Mouse (Mus musculus): Measurements from ENCODE around the gene Alpl.

Gene Alpl

DNA sequence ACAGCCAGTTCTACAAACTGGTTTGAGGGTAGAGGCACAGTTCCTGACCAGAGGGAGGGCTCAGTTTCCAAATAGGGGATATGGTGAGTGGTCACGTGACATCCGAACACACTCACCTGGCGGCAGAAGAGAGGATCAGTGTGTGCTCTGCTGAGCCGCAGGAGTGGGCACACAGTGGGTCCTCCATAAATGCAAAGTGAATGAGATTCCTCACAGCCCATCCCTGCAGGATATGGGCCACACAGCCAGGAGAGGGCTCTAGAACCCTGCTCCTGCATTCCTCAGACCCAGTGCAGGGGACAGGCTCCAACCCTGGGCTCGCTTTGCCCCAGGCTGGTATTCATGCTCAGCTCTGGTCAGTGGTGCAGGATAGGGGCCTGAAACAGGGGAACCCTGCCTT, 62.7 kb downstream of the Alpl start:
- no peak for DNase-seq (ENCODE audit: low spot score)

GRCm38 (mm10) chr4:137732962-137733361, 63.2 kb downstream of the Alpl start:
- DNase-seq (ENCODE audit: low spot score): no peak

DNA sequence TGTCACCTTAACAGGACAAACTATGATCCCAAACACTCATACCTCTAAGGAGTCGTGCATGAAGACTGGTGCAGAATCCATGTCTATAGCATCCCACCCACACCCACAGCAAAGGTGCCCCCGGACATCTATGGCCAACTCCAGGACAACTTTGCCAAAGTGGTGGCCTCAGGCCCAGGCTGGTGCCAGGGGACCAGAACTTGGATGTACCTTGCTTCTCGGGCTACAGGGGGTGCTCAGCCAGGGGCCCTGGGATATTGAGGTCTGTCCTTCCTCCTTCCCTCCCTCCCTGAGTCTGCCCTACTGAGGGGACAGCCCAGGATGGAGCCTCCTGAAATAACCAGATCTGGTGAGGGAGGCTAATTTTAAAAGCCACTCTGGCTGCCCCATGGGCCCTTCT, 63.8 kb downstream of the Alpl start:
- no peak for DNase-seq (ENCODE audit: low spot score)

- DNase-seq (ENCODE audit: low spot score): no peak
Measured at GRCm38 (mm10) chr4:137731891-137732290, 64.3 kb downstream of the Alpl start.

DNA sequence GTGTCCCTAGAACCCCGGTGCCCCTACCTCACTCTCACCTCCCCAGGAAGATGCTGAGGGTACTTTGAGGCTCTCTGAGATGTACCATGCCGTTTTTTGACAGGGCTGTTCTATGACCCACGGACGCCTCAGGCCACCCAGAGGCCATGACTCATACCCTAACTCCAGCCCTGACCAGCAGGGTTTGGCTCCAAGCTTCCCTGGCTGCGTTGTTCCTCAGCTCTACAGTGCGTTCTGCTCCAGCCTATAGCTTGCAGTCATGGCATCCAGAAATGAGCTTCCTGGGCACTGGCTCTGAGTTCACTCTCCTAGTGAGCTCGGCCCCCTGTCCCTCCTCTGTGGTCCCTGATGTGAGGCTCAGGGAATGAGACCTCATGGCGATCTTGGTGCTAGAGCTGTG, 65.4 kb downstream of the Alpl start:
- DNase-seq (ENCODE audit: low spot score): no peak

DNA sequence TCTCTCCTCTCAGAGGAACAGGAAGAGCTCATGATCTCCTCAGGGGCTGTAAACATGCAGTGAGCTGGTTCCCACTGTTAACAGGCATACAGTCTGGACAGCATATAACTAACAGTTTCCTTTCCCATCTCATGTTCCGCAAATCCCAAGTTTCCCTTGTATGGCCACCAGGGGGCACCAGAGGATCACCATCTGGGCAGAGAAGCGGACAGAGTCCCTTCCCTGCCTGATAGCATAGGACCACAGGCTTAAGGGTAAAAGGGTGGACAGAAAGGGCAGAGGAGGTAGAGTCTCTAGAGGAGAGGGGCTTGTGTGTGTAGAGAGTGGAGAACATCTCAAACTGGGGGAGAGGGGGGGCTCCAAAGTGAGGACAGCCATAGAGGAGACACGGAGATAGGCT, 66.0 kb downstream of the Alpl start:
- DNase-seq (ENCODE audit: low spot score): peak; percentile 94

DNA sequence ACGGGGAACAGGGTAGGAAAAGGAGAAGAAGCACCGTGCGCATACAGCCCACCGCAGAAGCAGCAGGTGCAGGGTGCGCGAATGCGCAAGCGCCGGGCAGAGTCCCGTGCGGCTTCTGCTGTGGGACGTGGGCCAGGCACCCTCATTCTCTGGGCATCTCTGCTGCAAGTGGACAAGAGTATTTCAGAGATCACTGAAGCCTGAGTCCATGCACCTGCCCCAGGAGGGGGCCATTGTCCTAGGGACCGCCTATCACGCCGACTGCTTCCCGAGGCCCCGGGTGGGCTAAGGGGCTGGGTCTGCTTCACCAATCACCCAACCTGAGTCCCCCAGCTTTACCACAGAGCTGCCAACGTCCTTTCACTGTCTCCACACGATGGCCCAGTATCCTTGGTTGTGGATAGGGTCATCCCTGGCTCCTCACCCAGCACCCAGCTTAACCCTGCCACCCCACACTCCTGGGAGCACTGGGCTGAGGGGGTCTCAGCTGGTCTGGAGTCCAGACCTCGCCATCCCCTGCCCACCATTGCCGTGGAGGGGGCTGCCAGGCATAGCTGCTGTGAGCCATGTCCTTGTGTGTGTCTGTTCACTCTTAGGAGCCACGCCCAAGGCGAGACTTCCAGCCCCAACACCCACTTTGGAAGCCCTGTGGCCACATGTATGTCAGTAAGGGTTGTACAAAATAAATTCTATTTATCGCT, 66.9 kb downstream of the Alpl start:
- DNase-seq (ENCODE audit: low spot score): no peak

DNA sequence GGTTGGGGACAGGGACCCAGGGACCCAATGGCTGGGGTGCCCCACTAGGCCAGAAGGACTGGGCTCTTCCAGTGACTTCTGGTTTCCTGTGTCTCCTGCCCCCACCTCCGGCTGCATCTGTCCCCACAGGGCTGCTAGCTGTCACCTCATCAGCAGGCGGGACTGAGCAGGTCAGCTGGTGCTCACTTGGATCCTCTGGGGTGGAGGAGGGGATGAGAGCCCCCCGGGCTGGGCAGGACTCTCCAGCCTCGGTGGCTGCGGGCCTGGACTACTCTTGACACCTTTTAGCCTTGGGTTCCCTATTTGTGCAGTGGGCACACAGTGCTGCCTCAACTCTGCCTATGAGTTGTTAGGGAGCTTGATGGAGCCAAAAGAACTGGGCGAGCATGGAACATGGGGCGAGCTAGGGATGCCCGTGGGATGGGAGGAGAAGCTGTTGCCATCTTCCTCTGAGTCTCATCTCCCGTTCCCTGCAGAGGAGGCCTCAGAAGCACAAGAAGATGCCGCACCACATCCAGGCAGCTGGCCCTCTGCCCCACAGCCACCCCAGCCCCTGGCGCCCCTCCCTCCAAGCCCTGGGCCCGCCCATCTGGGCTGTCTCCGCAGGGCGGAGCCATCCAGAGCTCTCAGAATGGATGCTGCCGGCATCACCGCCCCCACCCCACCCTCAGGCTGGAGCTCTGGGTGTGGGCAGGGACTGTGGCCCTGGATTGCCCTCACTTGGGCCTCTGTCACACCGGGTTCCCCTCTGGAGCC, 67.6 kb downstream of the Alpl start:
- peak; percentile 51 for DNase-seq (ENCODE audit: low spot score)

GRCm38 (mm10) chr4:137727506-137728187, 68.5 kb downstream of the Alpl start:
- DNase-seq (ENCODE audit: low spot score): peak; percentile 56

GRCm38 (mm10) chr4:137726739-137727505, 69.3 kb downstream of the Alpl start:
- DNase-seq (ENCODE audit: low spot score): no peak

DNA sequence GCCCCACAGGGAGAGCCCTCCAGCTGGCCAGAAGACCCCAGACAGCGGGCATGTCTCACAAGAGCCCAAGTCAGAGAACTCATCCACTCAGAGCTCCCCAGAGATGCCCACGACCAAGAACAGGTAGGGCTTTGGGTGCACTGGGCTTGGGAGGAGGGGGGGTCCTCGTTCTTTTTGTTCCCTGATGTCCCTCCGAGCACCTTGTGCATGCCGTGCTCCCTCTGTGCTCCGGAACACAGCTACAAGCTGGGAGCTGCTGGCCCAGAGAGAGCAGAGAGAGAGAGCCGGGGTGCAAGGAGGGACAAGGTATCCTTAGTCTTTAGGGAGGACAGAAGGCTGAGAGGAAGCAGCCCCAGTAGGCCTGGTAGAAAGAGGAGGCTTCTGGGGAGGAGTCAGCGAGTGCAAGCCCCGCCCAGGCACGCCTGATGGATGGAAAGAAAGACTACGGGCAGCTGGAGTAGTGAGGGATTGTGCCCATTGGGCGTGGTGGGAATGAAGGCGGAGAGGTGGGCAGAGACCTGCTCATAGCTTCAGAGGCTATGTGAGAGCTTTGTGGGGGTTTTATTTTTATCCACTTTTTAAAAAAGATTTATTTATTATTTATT, 70.5 kb downstream of the Alpl start:
- no peak for DNase-seq (ENCODE audit: low spot score)

- peak; percentile 51 for DNase-seq (ENCODE audit: low spot score)
Measured at GRCm38 (mm10) chr4:137724766-137725165, 71.4 kb downstream of the Alpl start.

DNA sequence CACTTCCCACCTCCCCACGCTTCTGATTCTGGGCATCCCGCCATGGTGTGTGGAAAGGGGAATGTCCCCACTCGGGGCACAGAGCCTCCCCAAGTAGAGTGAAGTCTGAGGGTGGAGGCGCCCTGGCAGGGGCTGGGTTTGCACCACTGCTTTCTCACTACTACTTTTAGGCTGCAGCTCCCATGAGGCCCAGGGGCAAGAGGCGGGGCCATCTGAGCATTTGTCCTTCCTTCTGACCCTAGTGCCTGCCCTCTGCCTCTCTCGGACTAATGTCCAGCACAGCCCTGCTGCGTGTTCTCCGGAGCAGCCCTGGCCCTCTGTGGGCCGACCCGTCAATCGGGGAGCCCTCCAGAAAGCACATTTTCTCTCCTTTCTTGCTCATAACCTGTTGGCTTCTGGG, 72.0 kb downstream of the Alpl start:
- peak; percentile 61 for DNase-seq (ENCODE audit: low spot score)

GRCm38 (mm10) chr4:137723527-137723926, 72.7 kb downstream of the Alpl start:
- no peak for DNase-seq (ENCODE audit: low spot score)

DNA sequence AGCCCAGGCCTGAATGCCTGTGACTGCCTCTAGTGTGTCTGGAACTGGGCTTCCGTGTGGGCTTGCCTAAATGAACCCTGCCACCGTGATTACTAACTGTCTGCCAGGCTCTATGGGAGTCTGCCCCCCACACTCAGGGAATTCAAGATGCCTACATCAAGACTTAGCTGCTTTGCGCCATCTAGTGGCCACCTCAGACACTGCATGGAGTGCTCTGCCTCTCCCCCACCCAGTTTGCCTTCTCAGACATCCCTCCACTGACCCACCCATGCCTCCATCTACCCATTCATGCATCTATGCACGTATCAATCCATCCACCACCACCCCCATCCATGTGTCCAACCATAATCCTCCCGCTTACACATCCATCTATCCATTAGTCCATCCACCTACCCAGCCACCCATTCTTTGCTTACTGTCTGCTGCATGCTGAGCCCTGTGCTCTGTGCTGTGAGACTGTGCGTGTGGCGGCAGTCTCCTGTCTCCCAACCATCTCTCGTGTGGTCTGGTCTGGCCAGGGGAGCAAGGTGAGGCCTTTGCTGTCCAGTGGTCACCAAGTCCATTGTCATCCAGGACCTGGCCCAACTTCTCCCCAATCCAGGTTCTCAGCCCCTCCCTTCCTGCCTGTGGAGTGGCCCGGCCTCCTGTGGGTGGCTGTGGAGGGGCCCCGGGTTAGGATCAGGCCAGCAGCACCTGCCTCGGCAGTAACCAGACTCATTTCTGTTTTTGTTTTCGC, 73.3 kb downstream of the Alpl start:
- peak; percentile 92 for DNase-seq (ENCODE audit: low spot score)

DNA sequence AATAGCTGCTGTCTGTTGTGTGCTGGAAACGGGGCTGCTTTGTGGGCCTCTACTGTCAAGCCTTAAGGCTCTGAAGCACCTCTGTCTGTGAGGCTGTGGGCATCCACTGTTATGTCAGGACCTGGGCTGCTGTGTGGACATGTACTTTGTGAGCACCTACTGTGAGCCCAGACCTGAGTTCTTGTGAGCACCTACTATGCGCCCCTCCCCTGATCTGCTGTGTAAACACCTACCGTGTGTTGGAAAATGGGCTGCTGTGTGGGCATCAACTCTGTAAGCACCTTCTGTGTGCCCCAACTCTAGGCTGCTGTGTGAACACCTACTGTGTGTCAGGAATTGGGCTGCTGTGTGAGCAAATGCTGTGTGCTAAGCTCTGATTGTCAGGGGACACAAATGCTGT, 74.0 kb downstream of the Alpl start:
- no peak for DNase-seq (ENCODE audit: low spot score)

GRCm38 (mm10) chr4:137721563-137721962, 74.6 kb downstream of the Alpl start:
- no peak for DNase-seq (ENCODE audit: low spot score)

DNA sequence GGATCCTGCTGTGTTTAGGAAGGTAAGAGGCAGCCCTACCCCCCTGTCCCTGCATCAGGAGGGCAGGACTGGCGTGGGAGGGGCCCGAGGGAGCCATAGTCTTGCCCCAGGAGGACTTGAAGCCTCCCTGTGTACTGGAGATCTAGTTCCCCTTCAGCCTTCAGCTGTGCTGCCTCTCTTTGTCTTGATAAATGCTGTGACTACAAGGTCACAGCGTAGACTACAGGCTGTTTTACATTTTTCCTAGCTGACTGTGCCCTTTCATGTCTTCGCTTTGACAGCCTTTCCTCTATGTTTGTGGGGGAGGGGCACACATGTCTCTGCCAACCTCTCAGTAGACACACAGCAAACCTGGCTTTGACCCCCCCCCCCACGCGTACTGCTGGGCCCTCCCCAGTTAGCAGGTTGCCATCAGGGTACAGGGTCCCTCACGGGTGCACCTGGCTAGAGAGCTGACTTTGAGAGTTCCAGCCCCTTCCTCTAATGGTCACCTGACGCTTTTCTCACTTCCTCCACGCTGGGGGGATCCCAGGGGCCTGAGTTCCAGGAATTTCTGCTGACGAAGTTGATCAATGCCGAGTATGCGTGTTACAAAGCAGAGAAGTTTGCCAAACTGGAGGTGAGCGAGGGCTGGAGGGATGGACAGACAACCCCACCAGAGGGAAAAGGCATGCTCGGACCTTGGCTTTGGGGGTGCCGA, 76.7 kb downstream of the Alpl start:
- peak; percentile 60 for DNase-seq (ENCODE audit: low spot score)

DNA sequence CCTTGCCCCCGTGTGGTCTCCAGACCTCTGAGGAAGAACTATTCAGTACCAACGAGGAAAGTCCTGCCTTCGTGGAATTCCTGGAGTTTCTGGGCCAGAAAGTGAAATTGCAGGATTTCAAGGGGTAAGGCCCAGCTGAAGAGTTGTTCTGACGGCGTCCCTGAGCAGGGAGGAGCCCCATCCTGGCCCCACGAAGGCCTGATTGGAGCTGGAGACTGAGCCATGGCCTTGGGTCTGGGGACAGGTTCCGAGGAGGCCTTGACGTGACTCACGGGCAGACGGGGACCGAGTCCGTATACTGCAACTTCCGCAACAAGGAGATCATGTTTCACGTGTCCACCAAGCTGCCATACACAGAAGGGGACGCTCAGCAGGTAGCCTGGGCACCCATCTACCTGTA, 78.5 kb downstream of the Alpl start:
- no peak for DNase-seq (ENCODE audit: low spot score)

DNA sequence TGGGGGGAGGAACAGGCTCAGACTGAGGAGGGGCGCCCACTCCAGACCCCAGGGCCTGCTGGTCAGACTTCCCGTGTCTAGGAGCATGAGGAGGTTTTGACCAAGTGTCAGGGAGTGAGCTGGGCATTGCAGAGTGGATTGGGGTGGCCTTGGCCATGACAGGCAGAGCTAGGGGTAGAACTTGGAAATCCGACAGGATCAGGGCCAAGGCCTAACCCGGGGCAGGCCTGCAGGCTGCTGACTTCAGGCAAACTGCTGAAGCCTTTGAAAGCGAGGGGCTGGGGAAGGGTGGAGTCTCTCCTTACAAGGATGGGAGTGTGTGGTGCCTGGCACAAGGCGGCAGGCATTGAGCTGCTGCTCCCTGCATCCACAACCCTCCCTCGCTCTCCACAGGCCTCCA, 79.2 kb downstream of the Alpl start:
- no peak for DNase-seq (ENCODE audit: low spot score)

Measured in embryo, embryonic 10 days (tissue).